Mouse (Mus musculus): ENCODE data around the gene Ism2.

DNA sequence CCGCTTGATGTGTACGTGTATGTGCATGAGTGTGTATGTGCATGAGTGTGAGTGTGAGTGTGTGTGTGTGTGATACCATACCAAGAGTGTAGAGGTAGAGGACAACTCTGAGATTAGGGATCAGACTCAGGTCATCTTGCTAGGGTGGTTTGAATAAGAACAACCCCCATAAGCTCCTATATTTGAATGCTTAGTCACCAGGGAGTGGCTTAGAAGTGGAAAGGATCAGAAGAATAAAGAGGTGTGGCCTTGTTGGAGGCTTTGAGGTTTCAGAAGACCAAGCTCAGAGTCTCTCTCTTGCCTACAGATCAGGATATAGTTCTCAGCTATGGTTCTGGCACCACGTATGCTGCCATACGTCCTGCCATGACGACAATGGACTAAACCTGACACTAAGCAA, 42.9 kb downstream of the Ism2 start:
- TF ChIP-seq CTCF (IDR thresholded peaks at IDR 0.05; ENCODE audit: control insufficient read depth, insufficient read depth, low read length) (no peak), POLR2A (IDR thresholded peaks at IDR 0.05; ENCODE audit: borderline replicate concordance, control insufficient read depth, low read depth, low read length) (no peak)

Measured in bone marrow, adult 2 months (tissue).